Mouse (Mus musculus) kidney, postnatal 10 days (tissue): ENCODE measurements at regions not wholly inside any gene's neighbourhood (a gene's known extent, or its start where the extent isn't known, plus 50 kb on each side); places are given as distances from the start of the nearest gene placed in this dataset.

ENCODE experiments used
- DNase-seq: peaks from one replicate; pipeline ENCODE4 v3.0.0; 2021; ENCODE audit warnings: mixed read lengths

GRCm38 (mm10) chr7:123059718-123060337 is 63.9 kb upstream of the Tnrc6a start:
- DNase-seq: no peak

DNA sequence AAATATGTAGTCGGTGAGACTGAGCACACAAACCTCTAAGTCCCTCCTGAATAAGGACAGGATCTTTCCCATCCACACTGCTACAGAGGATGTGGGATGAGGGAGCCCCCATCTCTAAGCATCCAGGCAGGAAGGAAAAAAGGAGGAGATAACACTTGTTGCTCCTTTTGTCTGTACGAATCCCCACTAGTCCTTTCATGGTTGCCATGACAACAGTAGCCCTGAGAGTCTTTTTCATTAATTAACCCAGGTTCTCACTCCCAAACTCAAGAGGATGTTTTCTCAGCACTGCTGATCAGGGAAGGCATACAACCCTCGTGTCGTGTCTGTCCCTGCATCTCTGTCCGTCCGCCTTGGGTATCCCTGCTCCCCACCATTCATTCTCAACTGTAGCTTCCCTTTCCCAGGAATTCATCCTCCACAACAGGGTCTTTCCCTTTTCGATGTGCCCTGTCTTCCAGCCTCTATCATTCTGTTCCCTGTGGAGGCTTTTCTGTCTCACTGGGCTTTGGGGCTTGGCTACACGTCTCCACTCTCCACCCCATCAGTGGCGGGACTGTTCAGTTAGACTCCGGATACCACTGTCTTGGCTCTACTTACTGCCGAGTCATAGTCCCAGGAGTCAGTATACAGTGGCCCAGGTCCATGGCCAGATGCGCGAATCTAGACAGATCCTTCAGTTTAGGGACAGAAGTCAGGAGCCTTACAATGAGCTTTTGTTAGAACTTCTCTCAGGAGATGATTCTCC is 60.2 kb upstream of the Tnrc6a start:
- DNase-seq: no peak

- no peak for DNase-seq
Observed at GRCm38 (mm10) chr7:123065951-123066351, 57.7 kb upstream of the Tnrc6a start.

DNA sequence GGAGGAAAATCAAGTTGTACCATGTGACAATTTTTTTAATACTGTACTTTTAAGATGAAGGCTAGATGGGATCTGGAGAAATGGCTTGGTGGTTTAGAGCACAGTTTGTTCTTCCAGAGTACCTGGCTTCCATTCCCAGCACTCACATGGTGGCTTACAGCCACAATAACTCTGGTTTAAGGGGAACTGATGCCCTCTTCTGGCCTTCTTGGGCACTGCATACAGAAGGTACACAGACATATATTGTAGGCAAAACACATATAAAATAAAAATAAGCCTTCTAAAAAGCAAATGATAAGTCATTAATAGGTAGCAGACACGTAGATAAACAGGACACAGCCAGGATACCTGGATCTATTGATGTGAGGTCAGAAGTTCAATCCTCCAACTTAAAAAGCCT is 56.3 kb upstream of the Tnrc6a start:
- no peak for DNase-seq

- DNase-seq: no peak
Observed at GRCm38 (mm10) chr7:123068241-123068640, 55.4 kb upstream of the Tnrc6a start.

DNA sequence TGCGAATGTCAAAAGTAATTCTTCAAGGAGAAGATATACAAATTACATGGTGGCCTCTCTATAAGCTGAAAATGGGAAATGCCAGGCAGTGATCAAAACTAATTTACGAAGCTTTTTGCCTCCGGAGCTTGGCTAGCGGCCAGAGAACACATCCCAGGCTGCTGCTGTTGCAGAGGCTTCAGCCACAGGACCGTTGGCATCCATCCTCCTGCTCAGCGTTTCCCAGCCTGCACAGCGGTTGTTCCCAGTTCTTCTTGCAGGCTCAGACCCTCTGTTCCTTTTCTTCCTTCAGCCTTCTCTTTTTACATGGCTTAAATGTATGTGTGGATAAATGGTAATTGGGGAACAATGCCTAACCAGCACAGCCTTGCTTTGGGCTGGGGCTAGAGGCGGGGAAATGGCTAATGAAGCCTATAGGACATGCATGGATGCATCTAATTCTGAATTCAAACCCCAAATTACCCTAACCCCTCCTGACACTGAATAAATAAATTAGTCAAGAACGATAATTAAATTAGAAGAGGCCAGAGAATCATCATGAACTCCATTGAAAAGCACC is 54.9 kb upstream of the Tnrc6a start:
- peak; percentile 68 for DNase-seq

GRCm38 (mm10) chr7:123069280-123069679 is 54.4 kb upstream of the Tnrc6a start:
- DNase-seq: no peak

DNA sequence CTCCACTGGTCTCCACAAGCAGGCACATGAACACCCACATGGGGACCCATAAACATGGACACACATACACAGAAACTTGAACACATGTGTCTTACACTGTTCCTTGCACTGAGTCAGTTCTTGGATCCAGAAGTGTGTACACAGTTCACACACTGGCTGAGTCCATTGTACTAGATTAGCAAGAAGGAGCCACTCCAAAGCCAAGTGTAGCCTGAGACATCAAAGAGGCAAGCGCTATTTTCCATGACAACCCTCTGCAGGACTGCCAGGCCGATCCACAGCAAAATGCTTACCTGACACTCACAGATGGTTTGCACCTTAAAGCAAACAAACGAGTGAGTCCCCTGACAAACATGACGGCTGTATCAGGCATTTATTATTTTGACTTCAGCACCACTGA is 52.8 kb upstream of the Tnrc6a start:
- no peak for DNase-seq
